Mouse (Mus musculus) thymus, postnatal 4 days (tissue): ENCODE results near the gene Cav2.
A peak's percentile ranks its signal among the peaks of the same experiment; 100 is the strongest.

Source experiments
- DNase-seq: peaks from one replicate; pipeline ENCODE4 v3.0.0; 2021

Cav2 gene

GRCm38 (mm10) chr6:17280939-17281756, at the start of gene Cav2:
TSS of gene Cav2 (plus strand) at chr6:17281185.
- DNase-seq = peak; percentile 44

GRCm38 (mm10) chr6:17239693-17240092, 41.3 kb upstream of the Cav2 start:
- no peak for DNase-seq

GRCm38 (mm10) chr6:17241013-17241412, 40.0 kb upstream of the Cav2 start:
- no peak for DNase-seq

- DNase-seq = no peak
Measured at GRCm38 (mm10) chr6:17246959-17247358, 34.0 kb upstream of the Cav2 start.

- no peak for DNase-seq
Measured at GRCm38 (mm10) chr6:17247673-17248072, 33.3 kb upstream of the Cav2 start.

GRCm38 (mm10) chr6:17248241-17248640, 32.7 kb upstream of the Cav2 start:
- DNase-seq = no peak

GRCm38 (mm10) chr6:17251958-17252357, 29.0 kb upstream of the Cav2 start:
- DNase-seq = no peak

- DNase-seq = no peak
Measured at GRCm38 (mm10) chr6:17258142-17258541, 22.8 kb upstream of the Cav2 start.

GRCm38 (mm10) chr6:17258911-17259310, 22.1 kb upstream of the Cav2 start:
- DNase-seq = no peak

GRCm38 (mm10) chr6:17262786-17263185, 18.2 kb upstream of the Cav2 start:
- no peak for DNase-seq

GRCm38 (mm10) chr6:17265043-17265442, 15.9 kb upstream of the Cav2 start:
- DNase-seq = no peak

- DNase-seq = no peak
Measured at GRCm38 (mm10) chr6:17266466-17266865, 14.5 kb upstream of the Cav2 start.

- DNase-seq = no peak
Measured at GRCm38 (mm10) chr6:17278366-17278765, 2.6 kb upstream of the Cav2 start.

- DNase-seq = no peak
Measured at GRCm38 (mm10) chr6:17281757-17282092, 740 bp downstream of the Cav2 start.

GRCm38 (mm10) chr6:17282159-17282558, 1.2 kb downstream of the Cav2 start:
- DNase-seq = peak; percentile 10

GRCm38 (mm10) chr6:17283834-17284233, 2.8 kb downstream of the Cav2 start:
- DNase-seq = no peak

- DNase-seq = no peak
Measured at GRCm38 (mm10) chr6:17286381-17286780, 5.4 kb downstream of the Cav2 start.

GRCm38 (mm10) chr6:17295116-17295515, 14.1 kb downstream of the Cav2 start:
- DNase-seq = no peak

- peak; percentile 19 for DNase-seq
Measured at GRCm38 (mm10) chr6:17305954-17306601, 25.1 kb downstream of the Cav2 start, which contains the start of gene Cav1. TSS of gene Cav1 (plus strand) at chr6:17306335.

GRCm38 (mm10) chr6:17306602-17307325, 25.8 kb downstream of the Cav2 start:
- DNase-seq = peak; percentile 15

GRCm38 (mm10) chr6:17307461-17308115, 26.6 kb downstream of the Cav2 start:
- DNase-seq = peak; percentile 76

GRCm38 (mm10) chr6:17308661-17309060, 27.7 kb downstream of the Cav2 start:
- no peak for DNase-seq

- DNase-seq = no peak
Measured at GRCm38 (mm10) chr6:17309260-17309659, 28.3 kb downstream of the Cav2 start.
